Mouse (Mus musculus) heart, embryonic 13.5 days (tissue): ENCODE data around the gene Gp1ba. TPM values are rescaled to one million over a fixed set of nuclear protein-coding genes. Genes with fewer than 3 reads are reported as not detected.
A peak's percentile ranks its signal among the peaks of the same experiment; 100 is the strongest.

Experiments used
- ATAC-seq: fragments of 200-750 bp; cut with Nextera tagmentation; 2 replicates; pipeline ENCODE4 v1.8.0; 2017; ENCODE audit warnings: moderate TSS enrichment; ENCODE audit not compliant: insufficient number of reproducible peaks, low FRiP score, low TSS enrichment; ENCODE audit errors: extremely low read depth
- H3K27ac ChIP-seq: fragments of 300-500 bp; sonication (generic); replicated peaks from 2 replicates; pipeline ENCODE4 v1.5.1; 2015; ENCODE audit warnings: moderate library complexity, mild to moderate bottlenecking, inconsistent platforms
- H3K27me3 ChIP-seq: fragments of 300-500 bp; sonication (generic); replicated peaks from 2 replicates; pipeline ENCODE4 v1.6.1; 2015; ENCODE audit warnings: mild to moderate bottlenecking, inconsistent platforms
- H3K36me3 ChIP-seq: fragments of 300-500 bp; sonication (generic); 2 replicates; pipeline ENCODE4 v1.6.1; 2015; ENCODE audit warnings: mild to moderate bottlenecking, inconsistent platforms
- H3K4me1 ChIP-seq: fragments of 300-500 bp; sonication (generic); 2 replicates; pipeline ENCODE4 v1.6.1; 2015; ENCODE audit warnings: inconsistent platforms
- H3K4me2 ChIP-seq: fragments of 300-500 bp; sonication (generic); 2 replicates; pipeline ENCODE4 v1.6.1; 2015; ENCODE audit warnings: inconsistent platforms, mild to moderate bottlenecking, moderate library complexity
- H3K4me3 ChIP-seq: fragments of 300-500 bp; sonication (generic); 2 replicates; pipeline ENCODE4 v1.5.1; 2015; ENCODE audit warnings: moderate library complexity, mild to moderate bottlenecking, inconsistent platforms
- H3K9ac ChIP-seq: fragments of 300-500 bp; sonication (generic); 2 replicates; pipeline ENCODE4 v1.6.1; 2015; ENCODE audit warnings: inconsistent platforms, mild to moderate bottlenecking, moderate library complexity
- H3K9me3 ChIP-seq: fragments of 300-500 bp; sonication (generic); 2 replicates; pipeline ENCODE4 v1.6.1; 2016; ENCODE audit warnings: inconsistent platforms
- WGBS: fragments of 180-500 bp; shearing (Covaris S2); methylation state at CpG from one replicate; pipeline ENCODE4 v1.1.7; 2015; ENCODE audit warnings: mixed read lengths; 5-methylcytosine and 5-hydroxymethylcytosine counted together
- polyA plus RNA-seq: library from polyadenylated mRNA; unstranded; fragments of >200 nt; fragmentation: Nextera tagmentation; extraction: Ambion mirVana; gene quantifications from 2 replicates; pipeline ENCODE4 v1.2.1, GENCODE M21; 2015

Gp1ba gene
- polyA plus RNA-seq, 1 experiment from 2014 or later, result 0.86 TPM

GRCm38 (mm10) chr11:70630129-70630528 is 8.8 kb upstream of the Gp1ba start:
- Histone ChIP-seq H3K36me3 (no peaks in the 10 kb centered on the region), H3K4me3 (no peak overlapping the region), H3K27ac (no peak overlapping the region), H3K9ac (no peak overlapping the region), H3K9me3 (no peaks in the 10 kb centered on the region), H3K27me3 (no peaks in the 10 kb centered on the region), H3K4me1 (no peaks in the 10 kb centered on the region), H3K4me2 (no peak overlapping the region)
- no peak for ATAC-seq
- WGBS, result 55% methylated on average over 7 of the region's 7 CpGs

GRCm38 (mm10) chr11:70635601-70636000 is 3.3 kb upstream of the Gp1ba start:
- no peak for ATAC-seq
- WGBS, result 74% methylated on average over 4 of the region's 4 CpGs
- Histone ChIP-seq H3K4me3 (no peak overlapping the region), H3K4me1 (peaks cover 19% of the 10 kb centered on the region), H3K36me3 (no peaks in the 10 kb centered on the region), H3K27me3 (no peaks in the 10 kb centered on the region), H3K9ac (no peak overlapping the region), H3K9me3 (no peaks in the 10 kb centered on the region), H3K27ac (no peak overlapping the region), H3K4me2 (no peak overlapping the region)

- Histone ChIP-seq H3K9ac (no peak overlapping the region), H3K27ac (peak overlapping the region; percentile 77; the same call in 1 of the 2 replicates), H3K4me2 (no peak overlapping the region), H3K36me3 (peaks cover 2% of the 10 kb centered on the region), H3K9me3 (no peaks in the 10 kb centered on the region), H3K4me1 (peaks cover 19% of the 10 kb centered on the region), H3K4me3 (no peak overlapping the region), H3K27me3 (no peaks in the 10 kb centered on the region)
- WGBS, result 96% methylated on average over 1 of the region's 1 CpGs
- no peak for ATAC-seq
These were observed 1.2 kb upstream of the Gp1ba start for GRCm38 (mm10) chr11:70637764-70638163.

GRCm38 (mm10) chr11:70638293-70638692 is 629 bp upstream of the Gp1ba start:
- H3K9ac ChIP-seq, result no peak overlapping the region; the same call in 1 of the 2 replicates
- H3K4me1 ChIP-seq, result peaks cover 19% of the 10 kb centered on the region
- no peaks in the 10 kb centered on the region for H3K27me3 ChIP-seq
- H3K4me2 ChIP-seq, result peak overlapping the region; percentile 43; the same call in 1 of the 2 replicates
- H3K27ac ChIP-seq, result peak overlapping the region; percentile 77
- H3K4me3 ChIP-seq, result no peak overlapping the region
- peaks cover 7% of the 10 kb centered on the region for H3K36me3 ChIP-seq
- 66% methylated on average over 1 of the region's 1 CpGs for WGBS
- ATAC-seq, result no peak
- no peaks in the 10 kb centered on the region for H3K9me3 ChIP-seq

- no peak overlapping the region for H3K4me3 ChIP-seq
- ATAC-seq, result no peak
- no peaks in the 10 kb centered on the region for H3K27me3 ChIP-seq
- WGBS, result 72% methylated on average over 8 of the region's 8 CpGs
- H3K4me1 ChIP-seq, result peaks cover 20% of the 10 kb centered on the region
- 0 out of 2 replicates have a peak overlapping the region, but pooled peaks have one; percentile 77 for H3K27ac ChIP-seq
- no peaks in the 10 kb centered on the region for H3K9me3 ChIP-seq
- peaks cover 24% of the 10 kb centered on the region for H3K36me3 ChIP-seq
- no peak overlapping the region for H3K9ac ChIP-seq
- H3K4me2 ChIP-seq, result no peak overlapping the region
These were observed 1.1 kb downstream of the Gp1ba start for GRCm38 (mm10) chr11:70639976-70640375.

- Histone ChIP-seq H3K27ac (no peak overlapping the region), H3K36me3 (peaks cover 34% of the 10 kb centered on the region), H3K4me3 (no peak overlapping the region), H3K4me1 (peaks cover 32% of the 10 kb centered on the region), H3K9me3 (no peaks in the 10 kb centered on the region), H3K9ac (no peak overlapping the region), H3K27me3 (no peaks in the 10 kb centered on the region), H3K4me2 (no peak overlapping the region)
- no peak for ATAC-seq
- 74% methylated on average over 7 of the region's 7 CpGs for WGBS
These were observed 2.3 kb downstream of the Gp1ba start for GRCm38 (mm10) chr11:70641241-70641640.

GRCm38 (mm10) chr11:70643051-70643450 is 4.1 kb downstream of the Gp1ba start:
- no peak overlapping the region for H3K4me2 ChIP-seq
- H3K4me3 ChIP-seq, result no peak overlapping the region
- peaks cover 34% of the 10 kb centered on the region for H3K36me3 ChIP-seq
- ATAC-seq, result no peak
- H3K4me1 ChIP-seq, result peaks cover 37% of the 10 kb centered on the region
- no peak overlapping the region for H3K27ac ChIP-seq
- H3K9me3 ChIP-seq, result no peaks in the 10 kb centered on the region
- no peak overlapping the region for H3K9ac ChIP-seq
- WGBS, result 89% methylated on average over 6 of the region's 6 CpGs
- H3K27me3 ChIP-seq, result no peaks in the 10 kb centered on the region

- peak overlapping the region; percentile 95 for H3K9ac ChIP-seq
- ATAC-seq, result no peak
- no peak overlapping the region; the same call in 1 of the 2 replicates for H3K4me2 ChIP-seq
- peaks cover 47% of the 10 kb centered on the region for H3K36me3 ChIP-seq
- peaks cover 38% of the 10 kb centered on the region for H3K4me1 ChIP-seq
- no peaks in the 10 kb centered on the region for H3K9me3 ChIP-seq
- H3K27ac ChIP-seq, result no peak overlapping the region
- no peak overlapping the region for H3K4me3 ChIP-seq
- H3K27me3 ChIP-seq, result no peaks in the 10 kb centered on the region
- WGBS, result 92% methylated on average over 8 of the region's 8 CpGs
These were observed 5.7 kb downstream of the Gp1ba start for GRCm38 (mm10) chr11:70644564-70645103.

- Histone ChIP-seq H3K27ac (peak overlapping the region; percentile 95), H3K9me3 (no peaks in the 10 kb centered on the region), H3K4me2 (peak overlapping the region; percentile 80), H3K4me1 (peaks cover 43% of the 10 kb centered on the region), H3K9ac (peak overlapping the region; percentile 95), H3K27me3 (no peaks in the 10 kb centered on the region), H3K36me3 (peaks cover 57% of the 10 kb centered on the region), H3K4me3 (peak overlapping the region; percentile 77)
- 74% methylated on average over 12 of the region's 12 CpGs for WGBS
- ATAC-seq, result no peak
These were observed 6.7 kb downstream of the Gp1ba start for GRCm38 (mm10) chr11:70645461-70646258.

- 23% methylated on average over 3 of the region's 3 CpGs for WGBS
These were observed 7.3 kb downstream of the Gp1ba start for GRCm38 (mm10) chr11:70646259-70646555.

GRCm38 (mm10) chr11:70646691-70647650 is 8.0 kb downstream of the Gp1ba start, which contains the start of the genes Rnf167 and Slc25a11:
Gene Rnf167, plus strand, starts transcription at chr11:70647235.
Gene Slc25a11, minus strand, starts transcription at chr11:70647479.
- Histone ChIP-seq H3K9me3 (no peaks in the 10 kb centered on the region), H3K27me3 (no peaks in the 10 kb centered on the region), H3K9ac (peak within 1 kb of the TSS; percentile 96), H3K4me2 (peak within 1 kb of the TSS; percentile 99), H3K4me1 (peaks cover 56% of the 10 kb centered on the region), H3K36me3 (peaks cover 70% of the 10 kb centered on the region), H3K4me3 (peak within 1 kb of the TSS; percentile 77), H3K27ac (peak within 1 kb of the TSS; percentile 95)
- under 1% methylated on average over 63 of the region's 63 CpGs for WGBS
- ATAC-seq, result peak; percentile 86

More at GRCm38 (mm10) chr11:70646259-70646555, 7.3 kb downstream of the Gp1ba start:
- Histone ChIP-seq H3K4me3 (peak overlapping the region; percentile 77), H3K36me3 (peaks cover 63% of the 10 kb centered on the region), H3K4me1 (peaks cover 48% of the 10 kb centered on the region), H3K9me3 (no peaks in the 10 kb centered on the region), H3K27ac (peak overlapping the region; percentile 95), H3K27me3 (no peaks in the 10 kb centered on the region), H3K4me2 (peak overlapping the region; percentile 80), H3K9ac (peak overlapping the region; percentile 95)
- no peak for ATAC-seq
